Mouse (Mus musculus): ENCODE measurements around the gene Tmem86b. TPM values are rescaled to one million over a fixed set of nuclear protein-coding genes. Genes with fewer than 3 reads are reported as not detected.
A peak's percentile ranks its signal among the peaks of the same experiment; 100 is the strongest.

Gene Tmem86b
- polyA plus RNA-seq, 1 experiment: 46.0 TPM

- no peaks in the 10 kb centered on the region for H3K27me3 ChIP-seq (ENCODE audit: control insufficient read depth, insufficient read depth, low read length)
- H3K4me1 ChIP-seq (ENCODE audit: control insufficient read depth, insufficient read depth, low read length): peaks cover 5% of the 10 kb centered on the region; the same call in 1 of the 2 replicates
- TF ChIP-seq CTCF (IDR thresholded peaks at IDR 0.05; ENCODE audit: control insufficient read depth, insufficient read depth, insufficient replicate concordance, low read depth, low read length) (no peak), POLR2A (IDR thresholded peaks at IDR 0.05; ENCODE audit: control insufficient read depth, low read depth, low read length) (no peak)
Measured at GRCm38 (mm10) chr7:4652726-4653125, 21.5 kb upstream of the Tmem86b start.

DNA sequence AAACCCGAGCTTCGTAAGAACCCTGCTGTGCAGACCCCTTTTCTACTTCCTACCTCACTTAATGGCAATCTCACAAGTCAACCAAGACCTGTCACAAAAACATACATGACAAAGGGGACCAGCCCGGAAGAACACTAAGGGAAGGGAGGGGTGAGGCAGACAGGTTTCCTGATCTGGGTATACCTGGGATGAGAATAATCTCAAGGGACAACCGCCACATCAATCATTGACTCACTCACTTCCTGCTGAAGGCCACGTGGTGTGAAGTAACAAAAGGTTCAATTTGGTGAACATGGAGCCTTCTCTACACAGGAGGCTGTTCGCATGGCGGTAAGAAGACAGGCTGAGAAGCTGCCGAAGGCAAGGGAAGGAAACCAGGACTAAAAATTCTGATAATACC lies 20.4 kb upstream of the Tmem86b start:
- TF ChIP-seq POLR2A (IDR thresholded peaks at IDR 0.05; ENCODE audit: control insufficient read depth, low read depth, low read length) (no peak), CTCF (IDR thresholded peaks at IDR 0.05; ENCODE audit: control insufficient read depth, insufficient read depth, insufficient replicate concordance, low read depth, low read length) (no peak)
- Histone ChIP-seq H3K4me3 (ENCODE audit: control insufficient read depth, low read depth, low read length) (no peak overlapping the region), H3K36me3 (ENCODE audit: control insufficient read depth, insufficient read depth, low read length) (no peaks in the 10 kb centered on the region), H3K27me3 (ENCODE audit: control insufficient read depth, insufficient read depth, low read length) (no peaks in the 10 kb centered on the region), H3K27ac (ENCODE audit: control insufficient read depth, insufficient read depth, low read depth, low read length) (no peak overlapping the region), H3K4me1 (ENCODE audit: control insufficient read depth, insufficient read depth, low read length) (no peaks in the 10 kb centered on the region; the same call in 1 of the 2 replicates)

More at GRCm38 (mm10) chr7:4652726-4653125, 21.5 kb upstream of the Tmem86b start:
- Histone ChIP-seq H3K27ac (ENCODE audit: control insufficient read depth, insufficient read depth, low read depth, low read length) (no peak overlapping the region), H3K36me3 (ENCODE audit: control insufficient read depth, insufficient read depth, low read length) (no peaks in the 10 kb centered on the region), H3K4me3 (ENCODE audit: control insufficient read depth, low read depth, low read length) (no peak overlapping the region)

GRCm38 (mm10) chr7:4647992-4648391 lies 16.8 kb upstream of the Tmem86b start:
- TF ChIP-seq POLR2A (IDR thresholded peaks at IDR 0.05; ENCODE audit: control insufficient read depth, low read depth, low read length): no peak
- no peak overlapping the region for H3K27ac ChIP-seq (ENCODE audit: control insufficient read depth, insufficient read depth, low read depth, low read length)
- peaks cover 2% of the 10 kb centered on the region; the same call in 1 of the 2 replicates for H3K36me3 ChIP-seq (ENCODE audit: control insufficient read depth, insufficient read depth, low read length)
- no peaks in the 10 kb centered on the region for H3K27me3 ChIP-seq (ENCODE audit: control insufficient read depth, insufficient read depth, low read length)
- no peak overlapping the region for H3K4me3 ChIP-seq (ENCODE audit: control insufficient read depth, low read depth, low read length)
- H3K4me1 ChIP-seq (ENCODE audit: control insufficient read depth, insufficient read depth, low read length): no peaks in the 10 kb centered on the region; the same call in 1 of the 2 replicates

DNA sequence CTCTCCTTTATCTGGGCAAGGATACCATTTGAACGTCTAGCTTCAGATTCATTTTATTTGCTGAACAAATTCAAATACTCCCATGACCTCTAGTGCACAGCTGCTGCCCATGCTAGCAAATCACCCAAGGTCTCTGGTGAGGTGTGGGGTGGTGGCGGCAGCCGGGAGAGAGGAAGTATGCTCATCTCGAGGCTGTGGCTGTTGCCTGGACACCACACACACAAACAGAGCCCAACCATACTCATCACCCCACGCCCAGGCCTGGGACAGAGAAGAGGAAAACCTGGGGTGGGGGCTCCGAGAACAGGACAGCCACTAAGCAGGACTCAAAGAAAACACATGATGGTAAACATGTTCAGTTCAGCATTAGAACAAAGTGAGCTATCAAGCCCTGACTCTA lies 16.1 kb upstream of the Tmem86b start:
- TF ChIP-seq POLR2A (IDR thresholded peaks at IDR 0.05; ENCODE audit: control insufficient read depth, low read depth, low read length) (no peak), CTCF (IDR thresholded peaks at IDR 0.05; ENCODE audit: control insufficient read depth, insufficient read depth, insufficient replicate concordance, low read depth, low read length) (no peak)
- no peaks in the 10 kb centered on the region for H3K27me3 ChIP-seq (ENCODE audit: control insufficient read depth, insufficient read depth, low read length)
- no peak overlapping the region for H3K27ac ChIP-seq (ENCODE audit: control insufficient read depth, insufficient read depth, low read depth, low read length)
- H3K36me3 ChIP-seq (ENCODE audit: control insufficient read depth, insufficient read depth, low read length): peaks cover 2% of the 10 kb centered on the region; the same call in 1 of the 2 replicates
- H3K4me1 ChIP-seq (ENCODE audit: control insufficient read depth, insufficient read depth, low read length): no peaks in the 10 kb centered on the region; the same call in 1 of the 2 replicates
- no peak overlapping the region for H3K4me3 ChIP-seq (ENCODE audit: control insufficient read depth, low read depth, low read length)

GRCm38 (mm10) chr7:4646806-4647205 lies 15.6 kb upstream of the Tmem86b start:
- Histone ChIP-seq H3K4me1 (ENCODE audit: control insufficient read depth, insufficient read depth, low read length) (no peaks in the 10 kb centered on the region; the same call in 1 of the 2 replicates), H3K27me3 (ENCODE audit: control insufficient read depth, insufficient read depth, low read length) (no peaks in the 10 kb centered on the region), H3K36me3 (ENCODE audit: control insufficient read depth, insufficient read depth, low read length) (peaks cover 2% of the 10 kb centered on the region; the same call in 1 of the 2 replicates), H3K4me3 (ENCODE audit: control insufficient read depth, low read depth, low read length) (no peak overlapping the region), H3K27ac (ENCODE audit: control insufficient read depth, insufficient read depth, low read depth, low read length) (no peak overlapping the region)
- no peak for TF ChIP-seq POLR2A (IDR thresholded peaks at IDR 0.05; ENCODE audit: control insufficient read depth, low read depth, low read length)
- no peak for TF ChIP-seq CTCF (IDR thresholded peaks at IDR 0.05; ENCODE audit: control insufficient read depth, insufficient read depth, insufficient replicate concordance, low read depth, low read length)

DNA sequence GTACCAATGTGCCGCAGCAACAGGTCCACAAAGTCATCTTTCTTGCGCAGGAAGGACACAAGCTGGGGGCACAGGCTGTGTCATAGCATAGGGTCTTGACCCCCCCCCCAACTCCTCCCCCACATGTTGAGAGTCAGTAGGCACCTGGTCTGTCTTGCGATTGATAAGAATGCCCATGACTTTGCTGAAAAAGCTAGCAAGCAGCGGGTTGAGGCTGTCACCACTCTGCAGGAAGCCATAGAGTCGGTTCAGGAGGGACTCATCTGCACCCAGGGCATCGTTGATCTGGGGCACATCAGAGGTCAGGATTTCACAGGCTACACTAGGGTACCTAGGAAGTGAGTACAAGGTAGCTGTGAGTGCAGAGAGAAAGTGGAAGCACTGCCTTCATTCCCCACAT lies 12.0 kb upstream of the Tmem86b start:
- TF ChIP-seq POLR2A (IDR thresholded peaks at IDR 0.05; ENCODE audit: control insufficient read depth, low read depth, low read length) (no peak), CTCF (IDR thresholded peaks at IDR 0.05; ENCODE audit: control insufficient read depth, insufficient read depth, insufficient replicate concordance, low read depth, low read length) (no peak)
- H3K4me3 ChIP-seq (ENCODE audit: control insufficient read depth, low read depth, low read length): no peak overlapping the region
- no peaks in the 10 kb centered on the region; the same call in 1 of the 2 replicates for H3K4me1 ChIP-seq (ENCODE audit: control insufficient read depth, insufficient read depth, low read length)
- H3K27ac ChIP-seq (ENCODE audit: control insufficient read depth, insufficient read depth, low read depth, low read length): no peak overlapping the region
- H3K27me3 ChIP-seq (ENCODE audit: control insufficient read depth, insufficient read depth, low read length): no peaks in the 10 kb centered on the region
- peaks cover 2% of the 10 kb centered on the region; the same call in 1 of the 2 replicates for H3K36me3 ChIP-seq (ENCODE audit: control insufficient read depth, insufficient read depth, low read length)

DNA sequence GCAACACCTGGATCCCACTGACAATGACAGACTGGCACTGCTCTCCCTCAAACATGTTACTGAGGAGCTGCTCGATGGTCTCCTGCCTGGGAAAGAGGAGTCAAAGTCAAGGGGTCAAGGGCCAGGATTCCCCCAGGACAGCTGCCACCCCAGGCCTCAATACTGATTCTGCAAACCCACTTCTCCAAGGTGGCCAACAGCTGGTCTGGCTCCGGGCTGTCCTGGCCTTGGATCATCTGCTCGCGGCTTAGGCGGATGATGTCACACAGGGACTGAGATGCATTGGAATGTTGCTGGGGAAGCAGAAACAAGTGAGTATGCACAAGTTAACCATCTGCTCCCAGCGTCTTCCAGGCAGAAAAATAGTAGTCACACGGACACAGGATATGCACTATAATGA lies 10.7 kb upstream of the Tmem86b start:
- H3K4me3 ChIP-seq (ENCODE audit: control insufficient read depth, low read depth, low read length): no peak overlapping the region
- no peak overlapping the region for H3K27ac ChIP-seq (ENCODE audit: control insufficient read depth, insufficient read depth, low read depth, low read length)
- no peaks in the 10 kb centered on the region for H3K27me3 ChIP-seq (ENCODE audit: control insufficient read depth, insufficient read depth, low read length)
- no peaks in the 10 kb centered on the region; the same call in 1 of the 2 replicates for H3K4me1 ChIP-seq (ENCODE audit: control insufficient read depth, insufficient read depth, low read length)
- H3K36me3 ChIP-seq (ENCODE audit: control insufficient read depth, insufficient read depth, low read length): peaks cover 2% of the 10 kb centered on the region; the same call in 1 of the 2 replicates
- TF ChIP-seq POLR2A (IDR thresholded peaks at IDR 0.05; ENCODE audit: control insufficient read depth, low read depth, low read length): no peak
- no peak for TF ChIP-seq CTCF (IDR thresholded peaks at IDR 0.05; ENCODE audit: control insufficient read depth, insufficient read depth, insufficient replicate concordance, low read depth, low read length)

- Histone ChIP-seq H3K27ac (ENCODE audit: control insufficient read depth, insufficient read depth, low read depth, low read length) (no peak overlapping the region), H3K36me3 (ENCODE audit: control insufficient read depth, insufficient read depth, low read length) (peaks cover 2% of the 10 kb centered on the region; the same call in 1 of the 2 replicates), H3K4me3 (ENCODE audit: control insufficient read depth, low read depth, low read length) (no peak overlapping the region), H3K4me1 (ENCODE audit: control insufficient read depth, insufficient read depth, low read length) (no peaks in the 10 kb centered on the region), H3K27me3 (ENCODE audit: control insufficient read depth, insufficient read depth, low read length) (no peaks in the 10 kb centered on the region)
- no peak for TF ChIP-seq POLR2A (IDR thresholded peaks at IDR 0.05; ENCODE audit: control insufficient read depth, low read depth, low read length)
- TF ChIP-seq CTCF (IDR thresholded peaks at IDR 0.05; ENCODE audit: control insufficient read depth, insufficient read depth, insufficient replicate concordance, low read depth, low read length): 0 out of 2 replicates have a peak, but pooled peaks have one; percentile 3
Measured at GRCm38 (mm10) chr7:4641155-4641554, 9.9 kb upstream of the Tmem86b start.
